Mouse (Mus musculus): ENCODE data around the gene Mapk3.

GRCm38 (mm10) chr7:126785056-126785455 lies 25.7 kb downstream of the Mapk3 start:
- TF ChIP-seq CTCF (IDR thresholded peaks at IDR 0.05; ENCODE audit: low read depth) = no peak
- TF ChIP-seq EP300 (IDR thresholded peaks at IDR 0.05; ENCODE audit: low read depth) = no peak
